Mouse (Mus musculus): ENCODE measurements around the gene Hemk1.
A peak's percentile ranks its signal among the peaks of the same experiment; 100 is the strongest.

Hemk1 gene

DNA sequence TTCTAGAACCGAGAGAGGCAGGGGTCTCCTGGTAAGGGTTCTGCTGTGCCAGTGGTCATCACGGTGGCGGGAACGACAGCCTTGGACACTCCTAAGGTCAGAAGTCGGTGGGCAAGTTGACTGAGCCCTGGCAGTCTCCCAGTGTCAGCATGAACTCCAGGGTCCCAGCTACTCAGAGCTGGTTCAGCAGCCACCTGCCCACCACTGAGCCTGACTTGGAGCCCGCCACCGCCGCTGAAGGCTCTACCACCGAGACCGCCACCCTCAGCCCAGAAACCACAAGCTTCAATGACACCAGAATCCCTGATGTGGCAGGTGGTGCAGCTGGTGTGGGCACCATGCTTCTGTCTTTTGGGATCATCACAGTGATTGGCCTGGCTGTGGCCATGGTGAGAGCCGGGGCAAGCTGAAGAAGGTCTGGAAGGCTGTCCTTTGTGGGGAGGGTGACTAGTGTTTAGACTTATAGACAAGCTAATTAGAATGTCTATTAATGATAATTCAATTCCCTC, 4.1 kb upstream of the Hemk1 start:
- DNase-seq: no peak

DNA sequence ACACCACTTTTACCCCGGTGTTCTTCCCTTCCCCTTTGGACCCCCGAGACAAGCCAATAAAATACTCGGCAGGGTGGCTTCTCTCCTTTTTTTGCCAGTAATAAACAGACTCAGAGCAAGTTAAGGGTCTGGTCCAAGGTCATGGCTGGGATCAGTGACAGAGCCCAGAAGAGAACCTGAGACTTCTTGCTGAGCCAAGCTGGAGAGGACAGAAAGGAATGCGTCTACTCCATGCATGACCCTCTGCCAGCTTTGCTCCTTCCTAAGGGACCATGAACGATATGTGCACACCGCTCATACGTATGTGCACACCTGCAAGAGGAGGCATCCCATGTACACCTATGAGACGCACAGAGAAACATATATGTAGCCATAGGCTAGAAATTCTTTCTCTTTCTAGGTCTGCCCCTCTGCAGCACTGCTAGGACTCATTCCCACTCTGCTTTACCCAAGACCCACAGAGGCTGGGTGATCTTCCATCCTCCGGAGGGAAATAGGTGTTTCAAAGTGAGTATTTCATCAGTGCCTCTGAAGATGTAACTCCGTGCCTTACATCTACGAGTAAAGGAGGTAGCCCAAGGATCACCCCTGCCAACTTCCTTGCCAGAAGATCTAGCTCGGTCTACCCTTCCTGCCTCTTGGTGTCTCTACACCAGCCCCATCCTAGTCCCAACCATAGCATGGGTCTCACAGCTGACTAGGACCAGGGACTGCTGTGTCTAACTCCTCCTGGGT, 2.9 kb upstream of the Hemk1 start:
- no peak for DNase-seq

- DNase-seq: peak; percentile 95
Observed at GRCm38 (mm10) chr9:107340267-107340859, 2.2 kb upstream of the Hemk1 start, which contains the start of gene 6430571L13Rik. Gene 6430571L13Rik, plus strand, starts transcription at chr9:107340602.

GRCm38 (mm10) chr9:107336386-107336785, 1.8 kb downstream of the Hemk1 start:
- DNase-seq: no peak

DNA sequence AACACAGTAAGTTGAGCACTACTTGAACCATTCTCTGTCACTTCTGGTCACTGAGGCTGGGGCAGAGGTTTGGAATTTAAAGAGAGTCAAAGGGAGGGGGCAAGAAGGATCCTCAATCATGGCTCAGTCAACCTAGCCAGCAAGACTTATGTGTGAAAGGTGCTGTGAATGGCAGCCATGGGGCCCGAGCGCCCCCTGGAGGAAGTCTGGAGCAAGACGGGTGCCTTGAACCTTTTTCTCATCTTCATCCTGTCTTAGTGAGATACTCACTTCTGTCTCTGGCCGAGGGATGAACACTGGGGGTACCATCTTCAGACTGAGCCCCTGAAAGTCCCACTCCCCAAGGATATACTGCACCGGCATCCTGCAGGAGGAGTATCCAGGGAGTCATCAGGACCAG, 2.2 kb downstream of the Hemk1 start:
- peak; percentile 82 for DNase-seq

GRCm38 (mm10) chr9:107335046-107335445, 3.1 kb downstream of the Hemk1 start:
- DNase-seq: no peak

DNA sequence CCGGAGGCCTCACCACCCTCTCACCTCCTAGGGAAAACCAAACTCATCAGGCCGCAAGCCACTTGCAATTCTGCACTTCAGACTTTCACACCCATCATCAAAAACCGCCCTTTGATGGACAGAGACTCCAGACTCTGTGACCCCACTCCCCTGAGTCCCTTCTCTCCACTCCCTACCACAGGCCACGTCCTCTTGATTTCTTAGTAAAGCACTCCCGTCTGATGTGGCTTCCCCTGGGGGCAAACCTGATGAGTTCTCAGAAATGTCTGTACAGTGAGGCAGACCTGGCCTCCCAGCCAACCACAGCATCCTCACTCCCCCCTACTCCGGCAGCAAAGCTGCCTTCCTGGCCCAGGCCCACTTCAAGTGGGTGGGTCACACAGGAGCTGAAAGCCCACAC, 3.8 kb downstream of the Hemk1 start:
- no peak for DNase-seq

DNA sequence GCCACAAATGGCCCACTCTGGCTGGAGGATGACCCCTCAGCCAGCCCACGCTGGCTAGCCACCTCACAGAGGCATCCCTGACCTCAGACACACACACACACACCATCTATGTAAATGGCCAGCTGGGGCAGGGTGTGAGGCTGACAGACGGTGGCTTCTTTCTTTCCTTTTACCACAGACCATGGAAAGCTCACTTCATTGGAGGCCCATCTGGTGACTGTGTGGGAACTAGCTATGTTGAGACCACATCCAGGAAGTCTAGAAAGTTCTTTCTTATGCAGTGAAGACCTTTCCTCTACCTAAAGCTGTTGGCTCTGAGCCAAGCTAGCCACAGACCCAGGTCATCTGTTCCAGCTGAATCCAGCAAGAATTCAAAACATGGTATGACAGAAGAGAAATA, 4.5 kb downstream of the Hemk1 start:
- no peak for DNase-seq

- DNase-seq: peak; percentile 39
Observed at GRCm38 (mm10) chr9:107330791-107331190, 7.4 kb downstream of the Hemk1 start.

GRCm38 (mm10) chr9:107327879-107328620, 10.1 kb downstream of the Hemk1 start:
- DNase-seq: no peak

DNA sequence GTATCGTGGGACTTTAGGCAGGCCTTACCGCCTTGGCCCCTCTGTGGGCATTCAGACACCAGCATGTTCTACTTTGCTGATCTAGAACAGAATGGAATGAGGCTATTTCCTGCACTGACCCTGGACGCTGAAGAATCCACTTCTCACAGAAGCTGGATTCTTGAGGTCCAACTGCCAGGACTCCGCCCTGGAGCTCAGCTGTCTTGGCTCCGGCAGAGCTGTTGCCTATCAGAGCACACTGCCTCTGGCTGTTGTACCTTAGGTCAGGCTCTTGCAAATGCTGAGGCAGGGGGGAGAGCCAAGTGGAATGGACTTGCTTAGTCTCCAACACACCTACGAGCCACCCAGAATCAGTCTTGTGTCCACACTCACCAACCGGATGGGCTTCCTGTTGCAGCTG, 12.2 kb downstream of the Hemk1 start:
- peak; percentile 52 for DNase-seq

- DNase-seq: peak; percentile 47
Observed at GRCm38 (mm10) chr9:107324799-107325561, 13.2 kb downstream of the Hemk1 start.

DNA sequence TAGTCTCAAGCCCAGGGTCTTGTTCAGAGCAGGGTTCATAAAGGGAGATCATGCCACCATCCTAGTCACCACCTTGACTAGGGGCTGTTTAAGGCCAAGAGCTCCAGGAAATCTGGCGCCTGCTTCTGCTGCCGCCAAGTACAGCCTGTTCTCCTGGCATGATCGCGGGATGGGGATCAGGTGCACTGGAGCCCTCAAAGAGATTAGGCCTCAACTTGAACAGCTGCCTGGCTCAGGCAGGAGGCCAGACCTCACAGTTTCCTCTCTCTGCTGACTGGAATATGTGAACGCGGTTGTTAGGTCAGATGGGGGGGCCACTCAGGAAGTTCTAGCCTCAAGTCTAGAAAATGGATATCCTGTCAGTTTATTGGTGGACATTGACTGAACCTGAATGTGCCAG, 14.6 kb downstream of the Hemk1 start:
- peak; percentile 64 for DNase-seq

- no peak for DNase-seq
Observed at GRCm38 (mm10) chr9:107322461-107323050, 15.6 kb downstream of the Hemk1 start.

DNA sequence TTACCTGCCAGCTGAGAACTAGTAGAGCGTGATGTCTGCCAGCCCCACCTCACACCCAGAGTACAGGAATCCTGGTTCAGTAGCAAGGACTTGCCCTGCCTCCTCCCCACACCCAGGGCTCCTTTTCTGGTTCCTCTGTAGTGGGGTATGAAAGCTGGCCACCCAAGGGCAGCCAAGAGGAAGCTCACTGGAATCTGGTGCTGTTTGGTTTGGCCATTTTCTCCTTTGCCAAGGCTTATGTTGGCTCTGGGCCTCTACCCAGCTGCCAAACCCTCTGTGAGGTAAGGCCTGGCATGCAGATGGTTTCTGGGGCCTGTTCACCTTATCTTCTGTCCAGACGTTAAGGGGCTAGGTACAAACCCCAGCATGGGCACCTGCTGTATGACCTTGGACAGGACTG, 22.4 kb downstream of the Hemk1 start:
- DNase-seq: peak; percentile 71

DNA sequence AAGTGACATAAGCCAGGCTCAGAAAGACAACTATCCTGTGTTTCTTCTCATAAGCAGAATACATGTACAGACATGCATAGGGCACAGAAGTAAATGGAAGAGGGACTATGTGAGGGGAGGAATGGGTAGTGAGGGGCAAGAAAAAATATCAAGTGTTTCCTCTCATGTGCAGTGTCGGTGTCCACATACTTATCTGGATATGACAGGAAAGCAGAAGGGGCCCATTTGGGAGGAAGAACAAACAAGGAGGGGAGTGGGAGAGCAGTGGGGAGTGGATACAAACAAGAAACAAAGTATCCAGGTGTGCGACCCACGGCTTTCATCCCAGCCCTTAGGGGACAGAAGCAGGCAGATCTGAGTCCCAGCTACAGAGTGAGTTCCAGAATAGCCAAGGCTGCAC, 24.2 kb downstream of the Hemk1 start:
- DNase-seq: no peak

DNA sequence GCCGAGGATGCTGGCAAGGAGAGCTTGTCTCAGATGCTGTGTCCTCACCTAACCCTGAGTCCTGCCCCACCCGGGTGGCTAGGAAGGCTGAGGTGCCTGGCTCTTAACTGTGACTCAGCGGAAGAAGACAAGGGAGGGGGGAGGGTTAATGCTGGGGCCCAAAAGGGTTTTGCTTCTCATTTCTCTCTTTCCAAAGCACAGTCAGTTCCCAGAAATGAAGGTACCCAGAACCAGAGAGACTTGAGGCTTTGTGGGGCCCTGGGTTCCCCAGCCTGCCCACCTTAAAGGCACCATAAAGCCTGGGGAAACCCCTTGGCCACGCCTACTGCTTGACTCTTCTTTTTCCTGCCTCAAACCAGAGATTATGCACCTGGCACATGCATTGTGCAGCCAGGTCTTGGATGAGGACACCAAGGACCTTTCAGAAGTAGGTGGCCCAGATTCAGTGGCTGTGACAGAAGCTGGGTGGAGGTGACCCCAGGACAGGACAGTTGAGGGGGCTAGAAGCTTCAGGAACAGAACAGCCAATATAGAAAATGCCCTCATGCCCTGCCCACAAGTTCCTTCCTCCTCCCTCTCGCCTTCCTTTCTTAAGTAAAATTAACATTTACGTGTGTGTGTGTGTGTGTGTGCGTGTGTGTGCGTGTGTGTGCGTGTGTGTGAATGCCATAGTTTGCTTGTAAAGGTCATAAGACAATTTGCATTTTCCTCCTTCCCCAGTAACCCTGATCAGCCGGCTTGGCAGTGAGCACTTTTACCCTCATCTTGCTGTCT, 25.2 kb downstream of the Hemk1 start:
- DNase-seq: no peak

GRCm38 (mm10) chr9:107309600-107309999, 28.6 kb downstream of the Hemk1 start:
- no peak for DNase-seq

DNA sequence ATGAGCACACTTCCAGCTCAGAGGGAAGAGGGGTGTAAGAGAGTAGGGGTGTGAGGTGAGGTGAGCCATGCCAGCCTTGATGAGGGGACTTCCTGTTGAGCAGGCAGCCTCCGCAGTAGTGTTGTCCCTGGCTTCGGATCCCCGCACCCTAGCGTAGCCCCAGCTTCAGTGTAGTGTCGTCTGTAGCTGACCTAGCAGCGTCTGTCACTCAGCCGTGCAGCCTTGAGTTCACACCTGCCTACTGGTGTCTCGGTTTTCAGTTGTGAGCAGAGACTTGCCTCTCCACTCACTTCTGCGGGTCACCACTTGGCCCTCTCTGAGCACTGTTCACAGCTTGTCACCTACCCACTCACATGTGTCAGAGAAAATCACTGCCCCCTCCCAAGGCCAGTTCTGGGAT, 29.0 kb downstream of the Hemk1 start:
- no peak for DNase-seq

DNA sequence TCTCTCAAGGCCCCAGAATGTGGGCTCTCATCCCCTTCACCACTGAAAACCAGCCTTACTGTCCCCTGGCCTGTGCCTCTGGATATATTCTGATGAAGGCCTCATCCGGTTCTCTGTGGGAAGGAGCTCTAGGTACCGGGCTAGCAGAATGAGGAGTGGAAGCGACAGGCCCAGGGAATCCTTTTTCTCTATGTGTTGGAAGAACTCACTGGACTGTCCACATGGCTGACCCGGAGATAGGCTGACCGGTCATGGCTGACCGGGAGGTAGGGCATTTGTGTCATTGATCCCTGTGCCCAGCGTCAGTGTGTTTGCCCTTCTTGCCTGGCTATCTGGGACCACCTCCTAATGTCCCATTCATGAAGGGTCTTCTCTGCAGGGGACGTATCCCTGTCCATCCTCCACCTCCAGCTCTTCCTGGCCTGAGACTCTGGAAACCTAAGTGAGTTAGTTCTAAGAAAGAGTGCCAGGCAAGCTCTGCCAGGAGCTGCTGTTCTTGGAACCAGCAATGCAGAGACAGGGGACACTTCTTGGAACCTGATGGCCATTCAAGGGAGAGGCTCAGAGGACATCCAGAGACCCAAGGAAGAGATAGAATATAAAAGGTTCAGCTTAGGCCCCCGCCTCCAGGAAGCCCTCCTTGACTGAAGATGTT, 29.7 kb downstream of the Hemk1 start:
- DNase-seq: peak; percentile 52

DNA sequence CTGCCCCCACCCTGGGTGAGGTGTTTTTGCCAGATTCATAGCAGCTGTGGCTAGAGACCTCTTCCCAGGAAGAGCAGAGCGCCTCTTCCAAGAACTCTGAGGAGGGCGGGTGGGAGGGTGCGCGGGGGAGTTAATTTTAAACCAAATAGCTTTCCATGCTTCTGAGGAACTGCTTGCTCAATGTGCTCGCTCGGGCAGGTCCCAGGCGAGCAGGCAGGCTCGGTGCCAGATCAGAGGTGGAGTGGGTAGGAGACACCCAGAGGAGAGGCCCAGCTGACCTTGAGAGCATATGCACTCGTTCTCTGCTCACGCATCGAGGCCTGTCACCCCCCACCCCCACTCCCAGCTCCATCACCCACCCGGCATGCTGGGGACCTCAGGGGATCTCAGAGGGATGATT, 30.3 kb downstream of the Hemk1 start:
- peak; percentile 96 for DNase-seq

Measured in kidney, adult 9 months (tissue).